Mouse (Mus musculus) layer of hippocampus, postnatal 36 days (tissue): Measurements from ENCODE around the gene Arhgap25. TPM values are rescaled to one million over a fixed set of nuclear protein-coding genes. Genes with fewer than 3 reads are reported as not detected.
A peak's percentile ranks its signal among the peaks of the same experiment; 100 is the strongest.
"Not testable (repeated sequence)": the region's sequence is repeated elsewhere in the genome, so short reads cannot be mapped to it uniquely, and the experiment has no call there.

Source experiments
- DNase-seq, 2 experiments: peaks; one replicate each; pipeline ENCODE4 v3.0.0; 2022
- total RNA-seq, 2 experiments: library from RNA; stranded (reverse); gene quantifications; 2 replicates each; pipeline ENCODE4 v1.2.3; 2021

Gene Arhgap25
- total RNA-seq, 2 experiments from 2014 or later: 2.7 to 2.9 TPM

GRCm38 (mm10) chr6:87502831-87503286, 30.2 kb downstream of the Arhgap25 start:
- peak in 1 of 2 experiments; percentile 20 for DNase-seq

- no peak for DNase-seq
Measured at GRCm38 (mm10) chr6:87502411-87502810, 30.6 kb downstream of the Arhgap25 start.

- no peak for DNase-seq
Measured at GRCm38 (mm10) chr6:87500696-87501095, 32.4 kb downstream of the Arhgap25 start.

GRCm38 (mm10) chr6:87499791-87500190, 33.3 kb downstream of the Arhgap25 start:
- DNase-seq: no peak

GRCm38 (mm10) chr6:87496143-87496542, 36.9 kb downstream of the Arhgap25 start:
- DNase-seq: no peak

- DNase-seq: no peak
Measured at GRCm38 (mm10) chr6:87494339-87494738, 38.7 kb downstream of the Arhgap25 start.

- no peak for DNase-seq
Measured at GRCm38 (mm10) chr6:87487657-87488426, 45.2 kb downstream of the Arhgap25 start.

- DNase-seq: no peak
Measured at GRCm38 (mm10) chr6:87484806-87485205, 48.3 kb downstream of the Arhgap25 start.

- no peak for DNase-seq
Measured at GRCm38 (mm10) chr6:87483900-87484289, 49.2 kb downstream of the Arhgap25 start.

- no peak for DNase-seq
Measured at GRCm38 (mm10) chr6:87483224-87483899, 49.7 kb downstream of the Arhgap25 start.

GRCm38 (mm10) chr6:87479291-87479999, 53.6 kb downstream of the Arhgap25 start:
- DNase-seq: no peak

- DNase-seq: no peak
Measured at GRCm38 (mm10) chr6:87478847-87479246, 54.2 kb downstream of the Arhgap25 start.

GRCm38 (mm10) chr6:87475223-87475622, 57.8 kb downstream of the Arhgap25 start:
- no peak for DNase-seq

GRCm38 (mm10) chr6:87470098-87470497, 63.0 kb downstream of the Arhgap25 start:
- DNase-seq: not testable (repeated sequence)

- no peak for DNase-seq
Measured at GRCm38 (mm10) chr6:87468372-87468771, 64.7 kb downstream of the Arhgap25 start.

- no peak for DNase-seq
Measured at GRCm38 (mm10) chr6:87467373-87467772, 65.7 kb downstream of the Arhgap25 start.

GRCm38 (mm10) chr6:87466221-87466620, 66.8 kb downstream of the Arhgap25 start:
- peak; percentile 42 to 58 for DNase-seq

GRCm38 (mm10) chr6:87455507-87455906, 77.6 kb downstream of the Arhgap25 start:
- DNase-seq: no peak

- no peak for DNase-seq
Measured at GRCm38 (mm10) chr6:87451771-87452170, 81.3 kb downstream of the Arhgap25 start.

- peak; percentile 13 to 32 for DNase-seq
Measured at GRCm38 (mm10) chr6:87451016-87451415, 82.0 kb downstream of the Arhgap25 start.

GRCm38 (mm10) chr6:87449534-87449933, 83.5 kb downstream of the Arhgap25 start:
- no peak for DNase-seq

- no peak for DNase-seq
Measured at GRCm38 (mm10) chr6:87447217-87447616, 85.8 kb downstream of the Arhgap25 start.

- no peak for DNase-seq
Measured at GRCm38 (mm10) chr6:87445222-87445621, 87.8 kb downstream of the Arhgap25 start.
